Mouse (Mus musculus) stomach, postnatal 0 days (tissue): ENCODE results near the gene Arid1b.

Source experiments
- CTCF ChIP-seq: IDR thresholded peaks from 2 replicates; pipeline ENCODE4 v1.5.1; 2016; ENCODE audit warnings: antibody characterized with exemption, low read depth, mild to moderate bottlenecking, moderate library complexity
- EP300 ChIP-seq: optimal IDR thresholded peaks from 2 replicates; pipeline ENCODE3; 2016; ENCODE audit warnings: antibody characterized with exemption

DNA sequence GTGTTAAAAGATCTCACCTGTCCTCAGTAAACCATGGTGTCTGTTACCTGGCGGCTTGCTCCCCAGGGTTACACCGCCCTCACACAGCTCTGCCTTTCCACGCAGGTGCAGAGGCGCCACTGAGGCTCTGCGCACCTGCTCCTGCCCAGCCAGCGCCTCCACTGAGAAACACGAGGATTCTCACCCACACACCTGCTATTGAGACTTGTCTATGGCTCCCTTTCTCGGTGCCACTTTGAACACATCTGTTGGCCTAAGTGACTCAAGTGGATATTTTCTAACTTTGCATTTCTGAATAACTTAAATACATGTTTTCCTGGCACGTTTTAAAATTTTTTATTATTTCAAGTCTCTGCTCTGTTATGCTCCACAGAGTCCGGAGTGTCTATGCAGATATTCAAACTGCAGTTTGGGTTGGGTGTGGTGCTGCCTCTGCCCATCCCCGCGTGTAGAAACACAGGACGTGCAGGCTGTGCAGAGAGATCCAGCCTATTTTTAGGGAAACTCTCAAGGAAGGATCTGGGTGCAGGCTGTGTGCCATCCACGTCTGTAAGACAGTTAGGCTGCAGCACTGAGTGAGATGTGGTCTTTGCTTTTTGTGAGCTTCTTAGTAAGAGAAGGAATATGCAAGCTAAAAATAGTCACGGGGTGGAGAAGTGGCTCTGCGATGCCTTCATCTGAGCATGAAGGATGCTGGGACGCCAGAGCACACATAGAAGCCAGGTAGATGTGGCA is 283.2 kb downstream of the Arid1b start:
- no peak for TF ChIP-seq CTCF
- TF ChIP-seq EP300: no peak
